Mouse (Mus musculus) monocyte, adult 2 months (primary cell): ENCODE data around the gene Gjb2.
A peak's percentile ranks its signal among the peaks of the same experiment; 100 is the strongest.

Source experiments
- DNase-seq, 2 experiments: peaks; one replicate each; pipeline ENCODE4 v3.0.0; 2022; ENCODE audit warnings: low spot score in 2 of 2, low read depth in 1 of 2

The Gjb2 gene

DNA sequence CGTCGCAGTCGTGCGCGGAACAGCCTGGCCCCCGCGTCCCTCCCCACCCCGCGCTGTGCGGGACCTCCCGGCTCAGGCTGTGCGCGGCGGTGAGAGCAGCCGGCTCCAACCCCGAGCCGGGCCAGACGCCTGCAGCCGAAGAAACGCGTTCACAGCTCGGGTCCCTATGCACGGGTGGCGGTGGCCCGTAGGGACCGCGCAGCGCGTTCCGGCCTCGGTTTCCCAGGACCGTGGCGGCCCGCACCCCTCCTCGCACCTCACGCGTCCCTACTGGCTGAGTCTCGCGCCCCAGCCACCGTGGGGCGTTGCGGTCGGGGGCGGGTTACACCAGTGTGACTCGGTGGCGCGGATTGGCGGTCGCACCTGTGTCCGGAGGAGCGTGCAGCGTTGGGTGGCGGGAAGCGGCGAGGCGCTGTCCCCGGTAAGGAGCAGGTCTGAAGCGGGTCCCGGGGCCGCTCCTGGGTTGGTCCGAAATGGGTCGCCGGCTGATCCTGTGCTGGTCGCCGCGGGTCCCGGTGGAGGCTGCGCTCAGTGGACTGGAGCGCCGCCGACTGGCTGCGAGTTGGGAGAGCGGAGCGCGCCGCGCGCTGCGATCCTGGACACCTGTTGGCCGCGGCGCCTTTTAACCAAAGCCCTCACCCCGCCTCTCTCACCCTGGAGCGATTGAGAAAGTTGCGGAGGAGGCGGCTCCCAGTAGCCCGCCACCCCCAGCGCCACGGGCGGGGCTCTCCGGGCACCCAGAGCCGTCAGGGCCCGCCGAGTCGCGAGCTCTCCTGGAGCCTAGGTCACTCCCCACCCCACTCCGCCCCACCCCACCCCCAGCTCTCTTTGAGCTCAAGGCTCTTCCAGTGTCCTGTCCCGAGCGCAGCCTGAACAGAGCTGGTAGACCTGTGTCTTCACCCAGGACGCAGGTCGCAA is at the start of gene Gjb2:
Gjb2 (minus strand) TSS at position 597 of the 918 bp plus-strand sequence.
- peak in 1 of 2 experiments; percentile 9 for DNase-seq

DNA sequence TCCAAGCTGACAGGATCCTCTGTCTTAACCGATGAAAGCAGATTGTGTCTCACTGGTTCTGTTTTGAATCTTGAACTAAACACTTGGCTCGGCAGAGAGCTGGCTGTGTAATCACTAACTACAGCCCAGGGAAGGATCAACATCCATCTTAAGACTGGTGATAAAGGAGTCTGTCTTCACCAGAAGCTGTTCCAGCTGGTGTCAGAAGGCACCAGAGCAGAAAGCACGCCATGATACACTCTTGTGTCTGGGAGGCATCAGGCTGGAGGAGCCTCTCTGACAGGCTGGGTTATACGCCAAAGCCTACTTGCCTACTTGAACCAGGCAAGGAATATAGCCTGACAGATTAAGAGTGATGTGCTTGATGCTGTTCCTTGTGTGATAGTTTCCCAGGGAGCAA is 41.2 kb upstream of the Gjb2 start:
- DNase-seq, result no peak

DNA sequence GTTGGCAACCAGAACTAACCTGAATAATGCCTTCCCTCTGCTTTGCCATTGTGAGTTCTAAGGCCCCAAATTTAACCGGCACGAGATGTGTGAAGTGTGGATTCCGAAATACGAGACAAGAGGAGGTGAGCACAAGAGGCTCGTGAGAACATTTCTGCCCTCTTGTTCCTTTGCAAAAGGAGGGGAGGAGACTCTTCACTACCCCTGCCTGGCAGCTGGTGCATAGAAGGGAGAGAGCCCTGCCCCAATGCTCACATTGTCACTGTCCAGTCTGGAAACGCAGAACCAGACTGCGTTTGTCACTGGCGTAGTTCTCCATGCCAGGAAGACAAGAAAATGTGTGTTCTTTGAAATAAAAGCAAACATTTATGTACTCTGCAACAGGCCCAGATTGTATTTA is 30.8 kb upstream of the Gjb2 start:
- DNase-seq, result no peak

DNA sequence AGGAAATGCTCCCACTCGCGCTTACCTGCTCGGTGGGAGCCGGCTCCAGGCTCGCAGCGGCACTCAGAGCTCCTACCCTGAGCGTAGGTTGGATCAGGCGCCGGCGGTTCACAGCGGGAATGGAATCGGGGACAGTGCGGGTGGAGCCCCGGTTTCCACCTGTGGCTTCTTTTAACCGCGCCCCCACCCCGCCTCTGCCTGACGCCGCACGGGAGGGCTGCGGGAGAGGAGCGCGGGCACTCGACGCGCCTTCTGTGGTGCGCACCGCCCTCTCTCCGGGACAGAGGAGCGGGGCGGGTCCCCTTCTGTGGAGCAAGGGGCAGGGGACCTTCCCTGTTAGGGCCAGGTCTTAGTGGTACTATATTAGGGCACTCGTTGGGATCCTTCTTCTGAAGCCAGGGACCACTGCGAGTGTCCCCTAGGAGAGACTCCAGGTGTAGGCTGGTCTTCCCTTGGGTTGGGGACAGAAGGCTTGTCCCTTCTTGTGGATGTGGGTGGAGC is 28.7 kb upstream of the Gjb2 start, which contains the start of gene Gjb6:
Gjb6 (minus strand) TSS at position 451 of the 501 bp plus-strand sequence.
- no peak for DNase-seq

DNA sequence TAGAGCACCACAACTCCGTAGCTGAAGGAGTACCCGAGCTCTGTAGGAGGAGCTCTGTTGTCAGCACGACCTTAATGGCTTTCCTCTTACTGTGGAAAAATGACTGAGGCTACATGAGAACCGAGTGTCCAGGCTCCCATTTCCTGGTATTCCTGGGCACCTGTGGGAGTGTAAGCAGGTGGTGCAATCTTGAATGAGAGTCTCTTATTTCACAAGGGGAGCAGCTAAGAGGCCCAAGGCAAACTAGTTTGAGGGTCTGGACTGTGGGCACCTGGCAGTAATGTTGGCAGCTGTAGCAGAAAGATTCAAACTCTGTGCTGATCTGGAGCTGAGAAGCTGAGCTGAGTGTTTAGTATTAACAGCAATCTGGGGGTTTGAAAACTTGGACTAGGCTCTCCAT is 22.9 kb upstream of the Gjb2 start:
- no peak for DNase-seq

DNA sequence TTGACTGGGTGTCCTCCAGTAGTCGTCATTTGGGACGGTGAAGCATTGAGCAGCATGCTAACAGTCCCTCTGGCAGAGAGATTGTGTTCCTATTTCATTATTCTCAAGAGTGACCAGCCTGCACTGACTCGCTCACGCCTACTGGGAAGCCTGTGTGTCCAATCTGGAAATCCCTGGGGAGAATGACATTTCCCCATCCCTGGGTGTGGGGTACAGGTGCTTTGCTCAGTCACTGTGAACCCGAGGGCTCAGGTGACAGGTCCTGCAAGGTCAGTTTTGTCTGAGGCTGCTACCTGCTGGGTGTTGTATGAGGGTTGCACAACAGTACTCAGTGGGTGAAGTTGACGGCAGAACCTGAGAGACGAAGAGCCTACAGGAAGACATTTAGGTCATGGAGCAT is 17.8 kb upstream of the Gjb2 start:
- DNase-seq, result no peak

DNA sequence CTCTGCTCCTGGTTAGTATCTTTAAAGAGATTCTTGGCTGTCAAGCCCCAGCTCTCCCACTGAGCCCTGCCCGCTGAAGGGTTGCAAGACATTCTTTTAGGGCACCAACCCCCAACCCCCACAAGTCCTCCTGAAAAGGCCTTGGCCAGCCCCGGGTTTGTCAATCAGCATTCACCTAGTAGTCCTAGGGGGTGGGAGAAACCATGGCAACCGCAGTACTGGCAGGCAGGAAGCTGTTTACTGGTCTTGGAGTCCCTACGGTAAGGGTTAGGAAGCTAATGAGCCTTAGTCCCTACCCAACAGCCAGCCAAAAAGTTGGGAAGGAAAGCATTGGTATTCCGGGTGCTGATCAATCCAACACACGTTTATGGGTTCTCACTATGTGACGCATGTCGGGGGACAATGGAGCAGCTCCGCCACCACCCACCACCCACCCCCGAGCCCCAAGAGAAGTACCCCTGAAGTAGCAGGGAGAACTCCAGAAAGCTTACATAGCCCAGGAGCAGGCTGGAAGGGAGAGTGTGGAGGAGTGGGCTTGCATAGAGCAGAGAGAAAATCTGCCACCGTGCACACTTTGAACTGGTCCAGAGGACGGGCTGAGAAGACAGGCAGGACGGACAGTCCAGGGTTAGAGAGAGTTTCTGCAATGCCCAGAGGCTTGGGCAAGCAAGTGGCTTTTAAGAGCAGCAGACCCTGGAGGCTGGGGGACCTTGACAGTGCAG is 11.5 kb upstream of the Gjb2 start, which contains the start of gene Gm4491:
Gm4491 (minus strand) TSS at position 61 of the 722 bp plus-strand sequence.
- DNase-seq, result no peak

DNA sequence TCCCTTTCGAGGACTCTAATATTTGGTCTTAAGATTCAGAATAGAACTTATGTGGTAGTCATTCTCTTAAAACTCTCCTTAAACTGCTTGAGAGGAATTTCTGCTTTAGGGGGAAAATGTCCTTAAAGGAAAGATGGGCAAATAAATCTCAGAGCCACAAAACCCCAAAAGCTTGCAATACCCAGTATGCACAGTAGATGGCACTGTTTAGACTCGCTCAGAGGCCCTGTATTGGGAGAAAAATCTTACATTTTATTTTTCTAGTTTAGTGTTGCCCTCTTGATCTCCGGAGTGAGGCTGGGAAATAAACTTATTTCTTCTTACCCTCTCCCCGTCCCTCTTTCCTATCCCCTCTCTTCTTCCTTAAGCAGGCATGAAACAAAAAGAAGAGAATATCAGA is 4.7 kb upstream of the Gjb2 start:
- DNase-seq, result no peak

DNA sequence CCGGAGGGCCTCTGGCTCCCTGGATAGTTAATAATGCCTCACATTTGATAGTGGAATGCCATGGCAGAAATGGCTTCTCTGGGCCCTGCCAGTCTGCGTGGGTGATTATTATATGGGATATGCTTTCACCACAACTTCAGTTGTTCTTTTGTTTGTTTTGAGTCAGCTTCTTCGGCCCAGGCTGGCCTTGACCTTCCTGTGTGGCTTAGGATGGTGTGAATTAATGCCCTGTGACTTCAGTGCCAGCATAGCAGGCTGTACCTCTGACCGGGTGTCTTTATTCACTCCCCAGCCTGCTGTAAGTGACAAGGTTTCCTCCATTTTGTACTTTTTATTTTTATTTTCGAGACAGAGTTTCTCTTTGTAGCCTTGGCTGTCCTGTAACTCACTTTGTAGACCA is 3.4 kb upstream of the Gjb2 start:
- DNase-seq, result no peak

DNA sequence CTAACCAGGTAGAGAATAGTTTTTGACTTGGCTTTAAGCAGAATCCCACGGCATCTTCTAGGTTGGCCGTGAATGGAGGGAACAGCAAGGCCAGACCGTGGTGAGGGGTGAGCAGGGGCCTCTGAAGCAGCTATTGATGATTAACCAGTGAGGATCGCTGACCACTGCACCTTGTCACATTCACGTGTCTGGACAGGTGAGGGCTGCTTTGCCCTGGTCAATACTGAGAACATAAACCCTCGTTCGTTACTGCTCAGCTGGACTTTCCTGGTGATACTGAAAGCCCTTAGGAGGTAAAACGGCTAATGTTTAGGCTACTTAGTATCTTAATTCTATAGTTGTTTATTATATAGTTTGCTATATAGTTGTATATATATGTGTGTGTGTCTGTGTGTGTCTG is 2.6 kb upstream of the Gjb2 start:
- DNase-seq, result no peak

DNA sequence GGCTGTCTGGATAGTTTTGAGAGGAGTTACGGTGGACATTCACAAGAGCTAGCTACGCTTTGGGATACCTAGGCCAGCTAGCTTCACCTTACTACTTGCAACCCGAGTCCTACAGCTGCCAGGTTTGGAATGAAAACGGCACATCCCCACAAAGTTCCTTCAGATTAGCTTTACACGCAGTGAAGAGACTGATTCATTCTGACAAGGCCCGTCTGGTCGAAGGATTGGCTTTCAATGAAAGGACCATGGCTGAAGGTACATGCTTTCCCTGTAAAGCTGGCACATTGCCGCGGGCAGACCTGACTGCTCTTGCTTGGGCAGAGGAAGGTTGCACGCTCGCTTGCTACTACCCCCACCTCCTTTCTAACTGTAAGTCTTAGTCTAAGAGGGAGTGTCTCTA is 1.2 kb upstream of the Gjb2 start:
- DNase-seq, result no peak

DNA sequence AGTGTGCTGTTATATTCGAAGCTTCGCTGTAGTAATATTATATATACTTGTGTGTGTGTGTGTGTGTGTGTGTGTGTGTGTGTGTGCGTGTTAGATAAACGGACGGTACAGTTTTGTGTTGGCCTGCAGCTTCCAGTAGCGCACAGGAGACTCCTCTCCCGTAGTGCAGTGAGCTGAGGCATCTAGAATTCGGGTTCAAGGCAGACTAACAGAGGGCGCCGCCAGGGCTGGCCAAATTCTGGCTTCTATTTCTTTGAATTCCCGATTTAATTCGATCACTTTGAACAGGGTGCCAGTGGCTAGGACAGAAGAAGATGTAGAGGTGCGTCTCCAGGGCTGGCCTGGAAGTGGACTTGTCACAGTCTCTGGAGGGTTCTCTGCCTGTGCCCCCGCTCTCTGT is 609 bp upstream of the Gjb2 start:
- no peak for DNase-seq

DNA sequence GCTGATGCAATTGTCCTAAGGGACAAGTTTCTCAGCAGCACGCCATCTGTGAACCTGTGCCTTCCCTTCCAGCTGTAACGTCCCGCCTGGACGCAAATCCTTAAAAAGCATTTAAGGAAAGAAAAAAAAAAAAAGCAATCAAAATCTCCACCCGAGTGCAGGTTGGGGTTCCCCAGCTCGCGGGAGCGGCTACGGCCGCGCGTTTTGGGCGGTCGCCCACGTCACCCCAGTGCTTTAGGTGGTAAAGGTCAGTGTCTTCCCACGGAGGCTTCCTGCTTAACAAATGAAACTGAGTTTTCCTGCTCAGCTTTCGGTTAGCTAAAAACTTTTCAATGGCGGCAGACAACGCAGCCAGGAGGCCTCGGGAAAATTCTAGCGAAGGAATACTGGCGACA is 794 bp downstream of the Gjb2 start:
- peak in 1 of 2 experiments; percentile 8 for DNase-seq

DNA sequence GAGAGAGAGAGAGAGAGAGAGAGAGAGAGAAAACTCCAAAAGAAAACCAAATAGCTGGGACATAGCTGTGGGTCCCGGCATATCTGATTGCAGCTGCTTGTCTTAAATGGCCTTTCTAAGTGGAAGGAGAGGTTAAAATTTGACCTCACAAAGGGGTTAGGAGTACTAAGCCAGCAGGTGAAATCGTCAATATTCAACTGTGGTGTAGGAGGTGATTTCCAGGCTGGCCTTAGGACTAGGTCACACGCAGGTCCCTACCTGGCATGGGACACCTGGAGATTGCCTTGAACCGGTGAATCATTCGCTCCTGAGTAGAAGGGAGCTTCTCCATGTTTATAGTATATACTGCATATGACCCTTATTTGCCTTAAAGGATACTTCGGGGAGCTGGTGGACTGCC is 1.4 kb downstream of the Gjb2 start:
- DNase-seq, result no peak

DNA sequence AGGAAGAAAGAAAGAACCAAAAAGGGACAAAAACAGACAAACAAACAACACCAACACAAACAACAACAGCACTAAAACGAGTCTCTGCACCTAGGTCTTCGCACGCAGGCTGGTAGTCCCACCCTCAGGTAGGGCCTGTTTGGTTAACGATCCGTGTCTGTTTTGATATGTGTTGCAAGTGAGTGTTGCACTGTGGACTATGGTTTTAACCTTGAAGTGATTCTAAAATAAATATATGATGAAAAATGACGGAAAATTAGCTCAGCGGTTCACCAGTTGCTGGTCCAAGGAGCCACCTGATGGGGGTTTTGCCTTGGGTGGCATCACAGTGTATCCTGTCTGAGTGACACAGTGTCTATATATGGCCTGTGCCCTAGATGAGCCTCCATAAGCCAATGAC is 2.9 kb downstream of the Gjb2 start:
- DNase-seq, result no peak

DNA sequence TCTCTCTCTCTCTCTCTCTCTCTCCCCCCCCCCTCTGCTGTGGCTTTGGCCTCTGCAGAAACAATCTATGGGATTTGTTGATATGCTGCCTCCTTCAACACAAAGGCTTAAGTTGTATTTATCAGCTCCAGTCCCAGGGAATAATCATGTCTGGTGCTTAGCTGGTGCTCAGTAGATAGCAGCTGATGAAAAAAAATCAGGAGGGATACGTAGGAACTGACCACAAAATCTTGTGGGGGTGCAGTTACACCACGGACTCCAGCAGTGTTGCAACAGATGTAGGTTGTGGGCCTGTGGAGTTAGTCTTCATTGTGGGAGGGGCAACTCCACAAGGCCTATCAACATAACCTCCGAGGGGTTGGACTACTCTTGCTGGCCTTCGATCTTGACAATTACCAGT is 8.6 kb downstream of the Gjb2 start:
- DNase-seq, result no peak

DNA sequence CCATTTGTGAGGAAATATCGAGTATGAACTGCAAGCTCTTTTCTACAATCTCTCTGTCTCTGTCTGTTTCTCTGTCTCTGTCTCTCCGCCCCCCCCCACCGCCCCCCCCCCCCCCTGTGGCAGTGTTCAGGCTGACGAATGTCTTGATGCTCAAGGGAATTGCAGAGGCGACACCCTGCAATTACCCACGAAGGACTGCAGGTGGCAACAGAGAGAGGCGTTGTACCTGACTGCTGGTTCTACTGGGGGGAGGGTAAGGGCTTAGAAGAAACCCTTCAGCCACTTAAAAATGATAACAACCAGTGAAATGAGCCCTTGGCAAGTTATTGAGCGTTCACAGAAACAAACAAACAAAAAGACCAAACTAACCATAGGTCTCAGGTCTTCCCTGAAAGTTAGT is 11.5 kb downstream of the Gjb2 start:
- DNase-seq, result no peak

DNA sequence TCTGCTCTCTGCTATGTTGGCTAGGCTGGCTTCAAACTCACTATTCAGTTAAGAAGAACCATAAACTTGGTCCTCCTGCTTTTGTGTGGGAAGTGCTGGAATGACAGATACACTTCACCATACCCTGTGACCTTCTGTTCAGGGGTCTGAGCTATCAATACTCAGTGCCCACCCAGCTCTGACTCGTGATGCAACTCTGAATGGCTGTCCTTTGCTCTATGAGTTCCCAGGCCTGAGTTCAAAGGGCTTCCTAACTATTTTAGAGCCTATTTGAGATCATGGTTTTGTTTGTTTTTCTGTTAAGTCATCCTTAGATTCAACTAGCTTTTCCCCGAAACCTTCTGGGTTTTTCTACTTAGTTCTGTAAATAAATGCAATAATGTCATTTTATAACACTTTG is 14.5 kb downstream of the Gjb2 start:
- no peak for DNase-seq

DNA sequence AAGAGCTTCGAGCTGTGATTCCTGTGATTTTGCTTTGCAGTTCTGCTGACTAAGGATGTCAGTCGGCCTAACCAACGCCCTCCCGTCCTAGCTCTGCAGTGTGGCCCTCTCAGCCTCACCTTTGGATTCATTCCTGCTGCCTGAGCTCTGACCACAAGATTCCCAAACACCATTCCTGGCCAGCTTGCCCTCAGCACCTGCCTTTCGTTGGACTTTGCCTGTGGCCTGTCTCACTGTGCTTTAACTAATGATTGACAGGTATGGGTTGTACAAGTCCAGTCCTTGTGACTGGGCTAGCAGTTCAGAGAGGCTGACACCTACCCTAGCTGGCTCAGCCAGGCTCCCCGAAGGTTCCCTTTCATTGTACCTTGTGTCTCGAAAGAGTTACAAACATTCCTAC is 15.4 kb downstream of the Gjb2 start:
- DNase-seq, result no peak

DNA sequence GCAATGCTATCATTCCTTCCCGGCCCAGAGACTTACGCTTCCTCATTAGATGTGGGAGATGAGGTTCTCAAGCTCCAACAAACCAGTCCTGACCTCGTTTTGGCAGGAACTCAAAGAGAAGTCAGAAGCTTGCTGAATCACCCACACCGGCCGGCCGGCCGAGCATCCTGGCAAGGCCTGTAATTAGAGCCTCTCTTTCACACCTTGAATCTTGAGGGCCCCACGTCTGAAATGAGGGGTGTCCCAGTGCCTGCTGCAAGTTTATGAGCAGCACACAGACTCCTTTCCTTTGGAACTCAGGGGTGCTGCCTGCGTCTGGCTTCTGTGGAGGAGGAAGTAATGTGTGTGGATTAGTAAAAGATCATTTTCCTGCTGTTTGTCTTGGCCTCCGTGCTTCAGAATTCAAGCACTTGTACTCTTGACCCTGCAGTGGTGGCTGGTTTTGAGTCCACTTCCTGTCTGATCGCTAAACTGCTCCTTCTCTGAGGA is 20.3 kb downstream of the Gjb2 start:
- DNase-seq, result no peak

DNA sequence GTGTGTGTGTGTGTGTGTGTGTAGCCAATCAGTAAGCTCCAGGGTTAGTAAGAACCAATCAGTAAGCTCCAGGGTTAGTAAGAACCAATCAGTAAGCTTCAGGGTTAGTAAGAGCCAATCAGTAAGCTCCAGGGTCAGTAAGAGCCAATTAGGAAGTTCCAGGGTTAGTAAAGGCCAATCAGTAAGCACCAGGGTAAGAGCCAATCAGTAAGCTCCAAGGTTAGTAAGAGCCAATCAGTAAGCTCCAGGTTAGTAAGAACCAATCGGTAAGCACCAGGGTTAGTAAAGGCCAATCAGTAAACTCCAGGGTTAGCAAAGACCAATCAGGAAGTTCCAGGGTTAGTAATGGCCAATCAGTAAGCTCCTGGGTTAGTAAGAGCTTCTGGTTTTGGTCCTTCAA is 21.6 kb downstream of the Gjb2 start:
- DNase-seq, result no peak

DNA sequence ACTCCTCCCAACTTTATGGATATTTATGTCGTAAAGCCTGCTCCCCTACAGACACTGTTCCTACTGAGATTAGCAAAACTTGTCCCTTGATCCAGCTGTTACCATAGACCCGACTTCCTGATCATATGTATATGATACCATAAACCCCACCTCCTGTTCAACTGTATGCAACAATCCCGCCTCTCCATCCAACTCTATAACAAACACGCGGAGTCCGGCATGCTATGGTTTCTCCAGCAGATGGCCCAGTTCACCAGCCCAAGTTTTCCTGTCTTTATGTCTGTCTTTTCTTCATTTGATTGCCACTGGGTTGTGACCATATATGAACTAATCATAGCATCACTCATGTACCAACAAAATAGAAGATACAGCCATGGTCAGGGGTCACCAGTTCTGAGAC is 29.0 kb downstream of the Gjb2 start:
- DNase-seq, result no peak
